Mouse (Mus musculus) adrenal gland, adult 18-20 months (tissue): ENCODE results near the gene Ndufa13. TPM values are rescaled to one million over a fixed set of nuclear protein-coding genes. Genes with fewer than 3 reads are reported as not detected.

Source experiments
- DNase-seq, 2 experiments: peaks; one replicate each; pipeline ENCODE4 v3.0.0; 2021 to 2022; ENCODE audit warnings: low spot score in 2 of 2
- total RNA-seq, 2 experiments: library from RNA; stranded (reverse); gene quantifications; 1 replicate in 1 of 2; 2 replicates in 1 of 2; pipeline ENCODE4 v1.2.3; 2021

The Ndufa13 gene
- total RNA-seq, 2 experiments from 2014 or later, result 176 to 210 TPM

DNA sequence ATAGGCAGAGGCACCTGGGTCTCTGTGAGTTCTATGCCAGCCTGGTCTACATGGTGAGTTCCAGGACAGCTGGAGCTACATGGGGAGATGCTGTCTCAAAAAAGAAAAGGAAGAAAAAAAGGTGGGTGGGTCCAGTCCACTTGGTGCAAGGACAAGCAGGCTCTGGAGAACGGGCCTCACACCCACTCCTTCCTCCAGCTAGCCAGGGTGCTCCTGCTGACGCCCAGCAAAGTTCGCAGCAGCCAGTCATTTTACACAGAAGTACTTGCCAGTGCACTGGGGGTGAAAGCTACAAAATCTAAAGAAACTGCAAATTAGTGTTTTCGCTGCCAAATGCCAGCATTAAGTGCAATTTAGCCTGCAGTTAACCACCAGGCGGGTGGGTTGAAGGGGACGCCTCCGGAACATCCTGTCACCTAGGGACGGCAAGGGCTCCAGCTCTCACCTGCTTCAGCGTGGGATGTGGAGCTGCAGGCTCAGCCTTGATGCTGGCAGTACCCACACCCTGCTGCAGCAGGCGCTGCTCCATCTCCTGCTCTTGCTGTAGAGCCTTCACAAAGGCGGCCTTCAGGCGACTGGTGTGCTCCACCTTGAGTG, 10.2 kb upstream of the Ndufa13 start:
- DNase-seq, result no peak

DNA sequence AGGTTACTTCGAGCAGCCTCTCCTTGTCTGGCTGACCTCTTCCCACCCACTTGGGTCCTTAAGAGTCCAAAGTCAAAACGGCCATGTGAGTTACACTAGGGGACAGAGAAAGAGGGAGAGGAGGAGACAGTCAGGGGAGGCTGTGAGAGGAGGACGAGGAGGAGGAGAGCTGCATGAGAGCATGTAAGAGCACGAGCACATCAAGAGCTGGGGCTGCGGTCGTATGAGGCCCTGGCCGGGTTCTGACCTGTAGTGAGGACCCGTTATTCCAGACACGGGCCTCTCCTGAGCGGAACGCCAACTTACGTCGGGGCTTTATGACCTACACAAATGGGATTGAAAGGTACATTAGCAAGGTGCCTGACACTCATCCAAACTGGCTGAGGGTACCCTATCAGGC, 9.6 kb upstream of the Ndufa13 start:
- no peak for DNase-seq

DNA sequence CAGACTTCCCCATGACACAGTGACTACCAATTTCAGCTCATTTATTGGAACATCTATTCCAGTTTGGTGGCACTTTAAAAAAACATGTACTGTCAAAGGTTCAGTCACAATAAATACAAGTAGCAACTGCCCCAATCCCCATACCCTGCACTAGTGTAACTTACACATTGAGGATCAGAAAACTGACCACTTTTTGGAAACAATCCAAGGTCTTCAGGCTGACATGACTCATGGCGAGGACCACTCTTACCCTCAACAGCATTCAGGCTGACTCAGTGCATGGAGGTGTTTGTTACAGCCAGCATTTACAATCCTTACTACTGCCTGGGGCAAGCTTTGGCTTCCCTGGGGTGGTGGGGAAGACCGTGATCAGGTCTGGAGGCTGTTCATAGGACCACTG, 4.7 kb upstream of the Ndufa13 start:
- no peak for DNase-seq

DNA sequence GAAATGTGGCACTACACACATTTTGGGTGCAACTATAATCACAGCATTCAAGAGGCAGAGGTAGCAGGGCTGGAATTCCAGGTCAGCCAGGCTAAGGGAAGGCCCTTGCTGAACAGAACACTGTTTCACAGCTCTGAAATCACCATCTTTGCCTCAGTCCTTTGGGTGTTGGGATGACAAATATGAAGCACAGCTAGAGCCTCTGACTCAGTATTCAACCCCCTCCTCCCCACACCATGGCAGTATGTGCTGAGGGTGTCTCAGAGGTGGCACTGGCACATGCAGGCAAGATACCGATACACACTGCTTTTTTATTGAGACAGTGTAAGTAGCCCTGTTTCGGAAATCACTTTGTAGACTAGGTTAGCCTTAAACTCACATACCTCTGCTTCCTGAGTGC, 3.9 kb upstream of the Ndufa13 start:
- no peak for DNase-seq

DNA sequence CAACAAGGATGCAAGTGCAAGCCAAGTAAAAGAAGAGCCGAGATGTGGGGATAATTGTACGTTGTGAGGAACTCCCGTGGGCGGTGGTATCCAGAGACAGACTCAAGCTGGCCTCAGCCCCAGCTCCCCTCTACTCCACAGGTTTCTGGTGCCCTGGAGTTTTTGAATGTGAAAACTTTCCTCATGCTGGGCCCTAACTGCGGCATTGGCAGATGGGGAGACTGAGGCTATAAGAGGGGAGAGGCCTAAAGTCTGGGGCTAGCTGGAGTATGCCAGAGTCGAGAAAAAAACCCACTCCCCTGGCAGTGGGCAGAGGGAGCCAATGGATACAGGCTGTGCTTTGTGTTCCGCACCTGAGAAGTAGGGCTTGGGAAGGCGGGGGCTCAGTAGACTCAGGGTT, 1.7 kb upstream of the Ndufa13 start:
- no peak for DNase-seq

DNA sequence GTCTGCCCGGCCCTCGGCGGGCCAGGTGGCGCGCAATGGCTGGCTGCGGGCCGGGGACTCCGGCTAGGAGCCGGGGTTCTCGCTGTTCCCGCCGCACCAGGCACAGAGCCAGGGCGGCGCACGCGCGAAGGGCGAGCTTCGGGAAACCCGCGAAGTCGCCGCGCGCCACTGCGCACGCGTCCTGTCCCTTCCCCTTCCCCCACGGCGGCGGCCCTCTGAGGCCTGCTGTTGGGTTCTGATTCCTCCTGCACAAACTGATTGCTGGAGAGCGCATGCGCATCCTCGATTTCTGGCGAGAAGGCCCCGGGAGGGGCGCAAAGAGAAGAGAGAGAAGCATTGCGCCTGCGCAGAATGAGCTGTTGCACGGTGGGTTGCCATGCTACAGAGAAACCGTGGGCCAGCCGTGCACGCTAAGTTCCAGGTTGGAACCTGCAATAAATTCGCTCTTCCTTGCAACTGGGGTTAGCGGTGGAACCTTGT, 745 bp upstream of the Ndufa13 start:
- DNase-seq, result peak; percentile 98

DNA sequence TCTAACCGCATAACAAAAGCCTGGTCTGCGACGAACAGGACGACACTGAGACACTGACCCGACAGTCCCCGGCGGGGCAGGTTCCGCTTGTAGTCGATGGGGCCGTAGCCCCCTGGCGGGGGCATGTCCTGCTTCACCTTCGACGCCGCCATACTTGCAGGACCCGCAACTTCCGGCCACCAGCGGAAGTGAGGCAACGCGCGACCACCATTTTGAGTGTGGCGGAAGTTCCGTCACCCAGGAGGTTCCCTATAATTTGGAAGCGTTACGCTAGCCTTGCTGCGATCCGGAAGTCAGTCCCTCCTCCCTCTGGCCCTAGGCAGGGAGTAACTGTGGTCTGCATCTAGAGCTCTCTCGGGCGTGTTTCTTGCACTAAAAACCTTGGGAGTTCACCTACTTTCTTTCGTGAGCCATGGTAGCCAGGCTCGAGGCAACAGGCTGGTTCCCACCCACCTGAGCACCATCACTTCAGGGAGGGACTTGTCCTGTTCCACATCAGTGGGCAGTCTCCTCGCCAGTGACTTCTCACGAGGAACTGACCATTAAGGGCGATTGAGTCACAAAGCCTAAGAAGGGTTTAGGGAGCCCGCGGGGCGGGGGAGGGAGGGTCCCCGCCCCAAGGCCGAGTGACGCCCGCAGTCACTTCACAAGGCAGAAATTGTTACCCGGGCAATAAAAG, 735 bp downstream of the Ndufa13 start:
- peak; percentile 96 to 98 for DNase-seq

DNA sequence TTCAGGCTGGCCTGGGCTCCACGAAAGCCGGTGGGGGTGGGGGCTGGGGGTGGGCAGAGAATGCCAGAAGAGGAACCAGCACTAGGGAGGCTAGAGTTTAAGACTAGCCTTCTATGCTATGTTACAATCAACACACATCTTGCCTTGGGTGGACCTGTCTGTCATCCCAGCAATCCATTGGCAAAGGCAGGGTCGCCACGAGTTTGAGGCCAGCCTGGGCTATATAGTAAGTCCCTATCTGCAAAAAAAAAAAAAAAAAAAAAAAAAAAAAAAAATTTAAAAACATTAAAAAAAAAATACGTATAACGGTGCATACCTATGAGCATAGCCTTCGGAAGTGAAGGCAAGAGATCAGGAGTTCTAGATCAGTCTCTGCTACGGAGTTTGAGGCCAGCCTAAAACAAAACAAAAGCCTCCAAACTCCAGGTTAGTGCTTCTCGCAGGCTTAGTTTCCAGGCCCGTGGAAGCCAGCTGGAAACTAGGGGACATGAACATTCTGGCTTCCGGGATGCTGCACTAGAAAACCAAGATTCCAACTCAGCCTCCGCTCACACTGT, 1.4 kb downstream of the Ndufa13 start:
- DNase-seq, result no peak

DNA sequence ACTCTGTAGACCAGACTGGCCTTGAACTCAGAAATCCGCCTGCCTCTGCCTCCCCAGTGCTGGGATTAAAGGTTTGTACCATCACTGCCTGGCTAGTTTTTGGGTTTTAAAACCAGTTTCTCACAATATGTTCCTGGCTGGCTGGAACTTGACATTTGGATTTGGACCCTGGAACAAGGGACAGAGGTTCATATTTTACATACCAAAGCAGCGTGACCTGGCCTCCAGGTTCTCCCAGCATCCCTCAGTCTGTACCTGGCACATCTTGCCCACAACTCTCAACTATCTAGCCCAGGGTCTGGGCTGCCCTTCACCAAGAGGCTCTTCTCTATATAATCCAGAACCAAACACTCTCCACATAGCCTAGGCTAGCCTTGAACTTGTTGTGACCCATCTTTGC, 2.5 kb downstream of the Ndufa13 start:
- DNase-seq, result no peak

DNA sequence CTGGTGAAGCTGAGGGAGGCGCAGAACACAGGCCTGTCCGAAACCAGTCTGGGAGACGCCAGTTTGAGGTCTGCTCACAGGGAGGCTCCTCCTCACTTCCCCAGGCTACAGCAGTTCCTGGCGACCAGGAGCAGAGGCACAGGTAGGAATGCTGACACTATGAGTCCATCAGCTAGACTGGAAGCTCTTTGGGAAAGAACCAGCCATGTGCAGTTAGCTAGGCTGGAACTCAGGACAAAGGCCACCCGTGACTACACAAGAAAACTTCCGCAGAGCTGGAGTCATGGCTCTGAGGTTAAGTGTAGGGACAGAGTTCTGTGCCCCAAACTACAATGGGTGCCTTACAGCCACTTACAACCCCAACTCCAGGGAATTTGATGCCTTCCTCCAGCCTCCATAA, 4.5 kb downstream of the Ndufa13 start:
- DNase-seq, result no peak

DNA sequence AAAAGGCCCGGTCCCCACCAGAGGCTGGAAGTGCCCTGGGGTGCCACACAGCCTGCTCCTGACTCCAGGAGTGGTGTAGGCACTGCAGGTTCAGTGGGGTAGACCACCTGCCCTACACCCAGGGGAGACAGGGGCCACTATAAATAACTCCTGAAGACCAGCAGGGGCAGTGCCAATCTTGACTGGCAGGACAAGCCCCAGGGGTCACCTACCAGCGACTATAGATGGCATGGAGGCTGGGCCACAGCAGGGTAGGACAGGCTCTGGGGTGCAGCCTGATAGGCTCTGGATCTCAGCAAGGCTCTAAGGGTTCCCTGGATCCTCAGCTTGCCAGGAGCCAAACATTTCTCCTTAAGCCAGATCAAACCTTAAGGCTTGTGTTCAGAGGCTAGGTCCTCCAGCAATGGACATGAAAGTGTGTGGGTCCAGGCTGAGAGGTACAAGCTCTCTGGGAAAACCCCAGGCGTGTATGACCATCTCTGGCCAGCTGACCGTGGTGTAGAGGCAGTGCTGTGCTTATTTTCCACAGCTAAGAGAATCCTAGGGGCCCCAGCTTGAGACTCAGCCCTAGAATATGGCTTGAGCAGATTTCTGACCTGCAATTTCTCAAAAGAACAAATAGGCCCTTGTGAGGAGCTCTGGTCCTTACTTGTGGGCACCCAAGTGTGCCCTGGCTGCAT, 6.4 kb downstream of the Ndufa13 start:
- DNase-seq, result no peak

DNA sequence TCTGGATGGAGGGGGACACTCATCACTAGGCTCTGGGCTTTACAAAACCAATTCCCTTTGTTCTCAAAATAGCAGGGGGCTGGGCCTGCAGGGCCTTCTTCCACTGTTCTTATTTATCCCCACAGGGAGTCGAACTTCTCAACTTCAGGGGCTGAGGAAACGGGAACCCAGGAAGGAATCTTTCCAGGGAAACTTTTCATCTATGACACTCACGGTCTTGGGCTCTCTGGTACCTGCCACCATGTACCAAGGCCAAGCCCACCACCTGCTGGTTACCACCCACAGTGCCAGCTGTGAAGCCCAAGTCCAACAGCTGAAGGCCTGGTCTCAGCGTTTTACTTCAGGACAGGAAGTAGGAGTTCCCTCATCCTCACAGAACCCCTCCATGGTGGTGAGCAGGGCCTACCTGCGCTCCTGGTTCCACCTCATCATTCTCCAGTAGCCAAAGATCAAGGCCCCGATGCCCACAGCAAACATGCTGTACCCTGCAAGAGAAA, 7.5 kb downstream of the Ndufa13 start:
- DNase-seq, result no peak

DNA sequence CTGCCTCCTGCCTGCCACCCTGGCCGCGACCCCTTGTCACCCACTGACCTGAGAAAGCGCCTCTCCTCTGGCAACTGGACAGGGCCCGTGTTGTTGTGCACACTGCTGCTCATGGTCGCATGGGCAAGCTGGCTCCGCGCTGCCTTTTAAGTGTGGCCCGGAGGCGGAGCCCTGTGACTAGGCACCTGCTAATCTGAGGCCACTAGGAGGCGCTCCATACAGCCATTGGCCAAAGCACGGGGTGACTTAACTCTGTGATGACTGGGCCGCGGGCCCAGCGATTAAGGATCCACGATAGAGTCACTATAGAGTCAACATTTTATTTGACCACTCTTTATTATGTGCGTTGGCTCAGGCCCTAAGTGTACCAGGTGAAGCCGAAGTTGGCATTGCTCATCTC, 8.5 kb downstream of the Ndufa13 start:
- no peak for DNase-seq

DNA sequence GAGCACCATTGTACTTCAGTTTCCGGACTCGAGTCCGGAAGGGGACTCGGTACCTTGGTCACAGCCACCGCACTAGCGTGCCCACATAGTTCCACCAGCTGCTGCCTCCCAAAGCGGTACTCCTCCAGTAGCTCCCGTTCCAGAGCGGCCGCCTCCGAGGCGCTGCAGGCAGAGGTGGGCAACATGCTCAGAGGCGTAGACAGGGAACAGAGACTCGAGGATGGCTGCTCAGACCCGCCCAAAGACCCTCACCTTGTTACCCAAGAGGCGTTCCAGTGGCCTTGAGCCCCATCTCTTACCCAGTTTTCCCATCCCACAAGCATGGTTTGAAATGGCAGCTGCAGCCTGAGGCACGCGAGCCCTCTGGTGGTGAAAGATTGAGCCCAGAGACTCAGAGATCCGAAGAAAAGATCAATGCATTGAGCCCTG, 11.5 kb downstream of the Ndufa13 start:
- DNase-seq, result no peak

DNA sequence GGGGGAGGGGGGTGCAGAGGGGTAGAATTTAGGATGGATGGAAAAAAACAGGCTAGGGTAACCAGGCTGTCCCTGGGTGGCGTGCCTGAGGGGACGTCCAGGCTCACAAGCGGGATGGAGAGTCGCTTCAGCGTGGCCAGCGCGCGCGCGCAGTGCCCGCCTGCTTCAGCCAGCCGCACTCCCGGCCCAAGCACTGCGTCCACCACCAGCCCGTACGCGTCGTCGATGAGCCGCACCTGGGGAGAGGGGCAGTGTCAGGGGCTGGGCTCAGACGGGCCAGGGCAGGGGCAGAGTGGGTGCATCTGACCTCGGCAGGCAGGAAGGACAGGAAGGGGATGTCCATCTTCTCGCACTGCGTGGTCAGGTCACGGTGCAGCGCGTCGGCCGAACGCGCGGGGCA, 13.5 kb downstream of the Ndufa13 start:
- no peak for DNase-seq

DNA sequence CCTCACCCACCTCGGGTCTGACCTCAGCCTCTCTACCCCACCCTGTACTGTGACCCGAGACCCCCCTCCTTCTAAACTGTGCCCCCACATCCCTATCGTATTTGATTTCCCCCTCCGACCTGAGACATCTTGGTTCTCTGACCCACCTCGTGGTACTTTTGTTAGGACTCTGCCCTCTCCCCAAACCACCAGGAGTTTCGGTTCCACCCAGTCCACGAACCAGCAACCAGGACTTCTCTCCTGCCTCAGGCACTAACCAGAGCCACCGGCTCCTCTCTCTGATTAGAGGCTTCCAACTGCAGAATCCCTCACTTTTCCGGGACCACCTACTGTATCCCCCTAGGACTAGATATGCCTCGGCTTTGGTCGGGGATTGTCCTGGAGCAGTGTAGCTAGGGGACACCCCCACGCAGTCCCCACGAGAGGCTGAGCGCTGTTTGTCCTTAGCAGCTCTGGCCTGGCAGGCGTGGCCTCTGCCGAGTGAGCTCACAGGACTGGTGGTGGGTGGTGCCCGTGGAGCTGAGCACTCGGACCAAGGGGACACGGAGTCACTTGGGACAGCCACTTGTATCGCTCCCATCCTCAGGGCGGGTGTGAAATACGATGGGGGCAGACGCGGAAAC, 14.0 kb downstream of the Ndufa13 start:
- DNase-seq, result no peak

DNA sequence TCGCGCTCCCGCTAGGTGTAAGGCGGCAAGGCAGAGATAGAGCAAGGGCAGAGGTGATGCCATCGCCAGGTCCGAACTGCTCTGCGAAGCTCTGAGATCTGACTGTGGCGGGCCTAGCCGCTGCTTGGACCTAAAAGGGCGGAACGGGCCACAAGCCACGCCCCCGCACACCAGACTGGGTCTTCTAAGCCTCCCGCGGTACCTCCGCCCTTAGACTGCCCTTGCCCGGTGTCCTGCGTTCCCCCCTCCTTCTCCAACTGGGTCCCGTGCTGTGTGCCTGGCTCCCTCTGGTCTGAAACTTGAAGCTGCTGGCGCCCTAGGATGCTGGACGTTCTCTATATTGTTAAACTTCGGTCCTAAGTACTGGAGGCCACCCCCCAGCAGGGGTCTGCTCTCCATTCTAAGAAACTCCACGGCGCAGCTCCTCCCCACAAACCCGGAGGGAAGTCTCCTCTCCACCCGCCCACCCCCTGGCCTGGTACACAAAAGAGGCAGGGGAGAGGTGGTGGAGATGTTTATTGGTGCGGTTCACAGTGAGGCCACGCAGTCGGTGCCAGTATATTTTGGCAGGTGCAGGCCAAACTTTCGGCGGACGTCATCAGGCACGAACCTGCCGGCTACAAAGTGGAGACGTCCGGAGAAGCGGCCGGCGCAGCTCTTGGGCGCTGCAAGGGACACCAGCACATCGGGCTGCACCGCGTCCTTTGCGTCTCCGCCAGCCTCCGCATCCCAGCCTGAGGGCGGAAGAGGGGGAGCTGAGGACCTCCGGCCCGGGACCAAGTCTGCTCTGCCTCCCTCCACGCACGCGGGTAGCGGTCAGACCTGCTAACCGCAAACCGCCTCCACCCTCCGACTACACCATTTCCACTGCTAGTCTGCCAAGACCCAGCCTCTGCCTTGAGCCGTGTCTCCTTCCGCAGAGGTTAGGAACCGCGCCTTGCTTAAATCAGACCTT, 14.8 kb downstream of the Ndufa13 start, which contains the start of gene Cilp2:
Cilp2 (minus strand) TSS at position 399 of the 955 bp plus-strand sequence.
- no peak for DNase-seq

DNA sequence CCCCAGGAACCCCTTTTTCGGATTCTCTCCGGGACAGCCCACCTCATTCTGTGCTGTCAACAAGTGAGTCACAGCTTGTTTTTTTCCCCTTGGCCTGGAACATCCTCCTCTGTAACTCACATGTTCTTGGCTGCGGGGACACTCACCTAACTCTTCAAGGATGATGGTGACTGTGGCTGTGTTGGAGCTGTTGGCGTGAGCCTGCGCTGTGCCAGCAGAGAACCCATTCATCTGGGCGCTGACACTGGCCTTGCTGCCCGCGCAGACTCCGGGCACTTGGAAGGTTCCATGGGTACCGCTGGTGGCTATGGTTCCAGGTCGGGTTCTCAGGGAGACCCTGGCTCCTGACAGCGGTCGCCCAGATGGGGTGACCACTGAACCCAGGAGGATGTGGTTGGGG, 18.2 kb downstream of the Ndufa13 start:
- DNase-seq, result no peak

DNA sequence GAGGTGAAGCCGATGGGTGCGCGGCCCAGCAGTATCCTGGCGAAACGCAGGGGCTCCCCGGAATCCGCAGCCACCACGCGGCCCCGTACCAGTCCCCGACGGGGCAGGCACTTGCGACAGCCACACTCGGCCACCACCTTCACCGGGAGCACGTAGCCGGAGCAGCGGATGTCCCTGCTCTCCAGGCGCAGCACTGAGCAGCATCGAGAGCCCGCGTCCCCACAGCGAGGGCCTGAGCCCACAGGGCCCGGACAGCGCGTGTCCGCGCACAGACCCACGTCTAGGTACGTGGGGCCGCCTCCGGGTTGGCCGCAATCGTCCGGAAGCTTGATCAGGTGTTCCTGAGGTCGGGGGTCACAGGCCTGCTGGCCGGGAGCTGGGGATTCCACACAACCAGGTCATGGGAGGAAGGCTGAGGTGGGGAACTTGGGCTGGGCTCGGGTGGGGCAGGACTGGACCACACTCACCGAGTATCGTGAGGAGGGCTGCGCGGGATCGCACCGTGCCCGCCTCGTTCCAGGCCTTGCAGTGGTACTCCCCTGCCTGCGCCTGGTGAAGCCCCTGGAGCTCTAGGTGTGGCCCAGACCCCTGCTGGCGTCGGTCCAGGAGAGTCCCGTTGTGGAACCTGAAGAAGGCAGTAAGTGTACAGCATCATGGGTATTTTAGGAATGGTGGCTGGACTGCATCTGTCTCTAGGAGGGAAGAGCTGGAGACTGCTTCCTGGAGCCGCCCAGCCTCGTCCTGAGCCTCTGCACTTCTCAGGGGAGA, 19.3 kb downstream of the Ndufa13 start:
- DNase-seq, result no peak
